Mouse (Mus musculus) cerebellum, postnatal 10 days (tissue): ENCODE data around the gene Fam129c.
A peak's percentile ranks its signal among the peaks of the same experiment; 100 is the strongest.

Experiments used
- DNase-seq, 2 experiments: peaks; one replicate each; pipeline ENCODE4 v3.0.0; 2021; ENCODE audit warnings: mixed read lengths in 2 of 2

Gene Fam129c

DNA sequence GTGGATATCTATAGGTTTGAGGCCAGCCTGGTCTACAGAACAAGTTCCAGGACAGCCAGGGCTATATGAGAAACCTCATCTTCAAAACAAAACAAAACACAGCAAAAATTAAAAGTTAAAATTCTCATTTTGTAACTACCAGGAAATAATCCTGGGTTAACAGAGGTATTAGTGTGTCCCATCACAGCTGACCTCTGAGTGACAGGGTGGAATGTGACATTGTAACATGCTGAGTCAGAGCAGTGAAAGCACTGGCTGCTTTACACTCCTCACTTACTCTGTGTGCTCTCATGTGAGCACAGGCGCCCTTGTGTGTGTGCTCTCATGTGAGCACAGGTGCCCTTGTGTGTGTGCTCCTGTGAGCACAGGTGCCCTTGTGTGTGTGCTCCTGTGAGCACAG lies 22.4 kb upstream of the Fam129c start:
- DNase-seq, result no peak

DNA sequence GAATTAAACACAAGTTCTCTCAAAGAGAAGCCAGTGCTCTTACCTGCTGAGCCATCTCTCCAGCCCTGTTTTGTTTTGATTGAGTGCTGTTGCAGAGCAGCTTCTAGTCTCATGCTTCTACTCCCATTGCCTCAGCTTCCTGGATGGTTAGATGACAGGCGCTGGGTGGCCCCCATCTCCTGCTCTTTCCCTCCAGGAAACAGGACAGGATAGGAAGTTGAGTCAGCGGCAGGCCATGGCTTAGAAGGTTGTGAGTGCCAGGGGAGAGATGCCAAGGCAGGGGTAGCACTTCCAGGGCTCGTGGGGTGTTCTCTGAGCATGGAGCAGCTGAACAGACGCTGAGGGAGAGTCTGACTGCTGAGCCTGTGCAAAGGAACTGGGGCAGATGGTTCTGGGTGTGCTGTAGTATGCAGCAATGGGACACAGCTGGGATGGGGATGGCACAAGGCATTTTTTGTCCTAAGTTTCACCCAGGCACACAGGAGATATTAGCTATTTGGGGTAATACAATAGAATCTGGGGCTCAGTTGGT lies 19.5 kb upstream of the Fam129c start:
- DNase-seq, result peak in 1 of 2 experiments; percentile 41

DNA sequence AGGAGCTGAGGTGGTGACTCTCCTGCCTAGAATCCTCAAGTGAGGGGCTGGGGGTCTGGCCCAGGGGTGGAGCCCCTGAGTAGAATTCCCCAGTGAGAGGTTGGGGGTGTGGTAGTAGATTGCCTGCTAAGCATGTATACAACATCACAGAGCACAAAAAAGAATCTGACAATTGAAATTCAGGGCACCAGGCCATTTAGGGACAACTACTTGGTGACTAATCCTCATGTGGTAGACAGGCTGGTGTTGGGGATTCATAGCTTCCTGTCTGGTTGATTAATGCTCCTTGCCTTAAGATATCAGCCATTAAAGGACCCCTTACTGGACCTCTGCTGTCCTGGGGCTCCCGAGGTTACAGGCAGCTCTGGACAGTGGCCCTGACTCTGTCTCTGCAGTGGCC lies 18.4 kb upstream of the Fam129c start:
- no peak for DNase-seq

DNA sequence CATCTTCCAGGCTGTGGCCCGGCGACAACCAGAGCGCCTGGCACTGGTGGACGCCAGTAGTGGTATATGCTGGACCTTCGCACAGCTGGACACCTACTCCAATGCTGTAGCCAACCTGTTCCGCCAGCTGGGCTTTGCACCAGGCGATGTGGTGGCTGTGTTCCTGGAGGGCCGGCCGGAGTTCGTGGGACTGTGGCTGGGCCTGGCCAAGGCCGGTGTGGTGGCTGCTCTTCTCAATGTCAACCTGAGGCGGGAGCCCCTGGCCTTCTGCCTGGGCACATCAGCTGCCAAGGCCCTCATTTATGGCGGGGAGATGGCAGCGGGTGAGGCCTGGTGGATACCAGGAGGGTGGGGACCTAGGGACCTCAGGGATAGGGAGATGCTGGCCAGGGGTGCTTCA lies 18.0 kb upstream of the Fam129c start:
- peak; percentile 61 to 66 for DNase-seq

DNA sequence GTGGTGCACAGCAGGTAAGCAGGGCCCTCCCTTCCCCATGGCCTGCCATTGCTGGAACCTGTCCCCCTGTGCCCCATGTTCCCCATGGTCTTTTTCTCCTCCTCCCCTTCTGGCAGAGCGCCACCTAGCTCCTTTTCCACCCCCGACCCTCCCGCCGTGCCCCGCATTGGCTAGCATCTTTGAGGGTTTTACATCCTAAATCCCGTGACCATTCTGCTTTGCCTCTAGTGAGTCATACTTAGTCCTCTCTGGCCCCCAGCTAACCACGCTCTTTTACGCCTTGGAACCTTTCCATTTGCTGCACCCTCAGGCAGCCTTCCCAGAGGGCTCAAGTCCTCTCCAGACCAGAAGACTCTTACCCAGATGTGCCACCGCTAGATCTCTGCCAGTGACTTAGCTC lies 17.2 kb upstream of the Fam129c start:
- DNase-seq, result peak in 1 of 2 experiments; percentile 57

DNA sequence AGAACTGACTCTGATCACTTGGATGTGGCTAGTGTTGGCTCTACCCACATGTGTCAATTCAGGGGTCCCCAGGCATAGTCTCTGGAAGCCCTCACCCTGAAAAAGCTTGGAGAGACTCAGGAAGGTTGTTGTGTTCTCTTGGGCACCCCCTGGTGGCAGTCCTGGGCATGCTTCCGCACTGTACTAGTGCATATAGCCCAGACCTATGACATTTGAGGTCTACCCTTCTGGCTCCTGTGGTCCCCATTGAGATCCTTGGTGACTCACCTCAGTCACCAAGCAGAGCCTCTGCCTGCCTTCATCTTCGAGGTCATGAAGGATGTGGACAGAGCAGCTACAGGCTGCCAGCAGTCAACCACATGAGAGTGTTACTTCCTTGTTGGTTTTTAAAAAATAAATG lies 10.6 kb upstream of the Fam129c start:
- peak; percentile 78 to 83 for DNase-seq

DNA sequence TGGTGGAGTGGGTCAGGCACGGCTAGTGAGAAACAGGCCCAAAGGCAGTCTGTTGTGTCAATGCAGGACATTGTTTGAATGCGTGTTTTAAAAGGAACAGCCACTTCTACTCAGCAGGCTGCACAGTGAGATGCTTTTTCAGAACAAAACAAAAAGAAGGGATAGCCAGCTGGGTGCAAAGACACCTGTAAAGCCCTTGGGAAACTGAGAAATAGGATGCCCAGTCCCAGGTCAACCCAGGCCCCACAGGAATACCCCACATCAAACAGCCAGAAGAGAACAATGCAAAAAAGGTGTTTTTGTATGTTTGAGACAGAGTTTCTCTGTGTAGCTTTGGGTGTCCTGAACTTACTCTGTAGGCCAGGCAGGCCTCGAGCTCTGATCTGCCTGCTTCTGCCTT lies 8.7 kb upstream of the Fam129c start:
- no peak for DNase-seq

DNA sequence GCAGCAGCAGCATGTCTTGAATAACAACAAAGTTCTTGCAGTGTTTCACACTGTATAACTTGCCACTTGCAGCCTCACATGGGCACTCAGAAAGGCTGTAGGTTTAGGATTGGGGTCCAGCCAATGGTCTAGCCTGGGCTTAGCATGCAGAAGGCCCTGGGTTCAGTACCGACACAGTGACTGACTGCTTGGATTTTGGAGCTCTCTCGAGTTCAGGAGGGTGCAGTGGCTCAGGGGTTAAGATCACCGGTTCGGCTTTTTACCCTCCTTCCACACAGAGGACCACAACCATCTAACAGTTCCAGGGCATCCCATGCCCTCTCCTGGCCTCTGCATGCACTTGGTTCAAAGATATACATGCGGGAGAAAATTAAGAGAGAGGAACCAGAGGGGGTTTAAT lies 6.4 kb upstream of the Fam129c start:
- peak in 1 of 2 experiments; percentile 25 for DNase-seq

DNA sequence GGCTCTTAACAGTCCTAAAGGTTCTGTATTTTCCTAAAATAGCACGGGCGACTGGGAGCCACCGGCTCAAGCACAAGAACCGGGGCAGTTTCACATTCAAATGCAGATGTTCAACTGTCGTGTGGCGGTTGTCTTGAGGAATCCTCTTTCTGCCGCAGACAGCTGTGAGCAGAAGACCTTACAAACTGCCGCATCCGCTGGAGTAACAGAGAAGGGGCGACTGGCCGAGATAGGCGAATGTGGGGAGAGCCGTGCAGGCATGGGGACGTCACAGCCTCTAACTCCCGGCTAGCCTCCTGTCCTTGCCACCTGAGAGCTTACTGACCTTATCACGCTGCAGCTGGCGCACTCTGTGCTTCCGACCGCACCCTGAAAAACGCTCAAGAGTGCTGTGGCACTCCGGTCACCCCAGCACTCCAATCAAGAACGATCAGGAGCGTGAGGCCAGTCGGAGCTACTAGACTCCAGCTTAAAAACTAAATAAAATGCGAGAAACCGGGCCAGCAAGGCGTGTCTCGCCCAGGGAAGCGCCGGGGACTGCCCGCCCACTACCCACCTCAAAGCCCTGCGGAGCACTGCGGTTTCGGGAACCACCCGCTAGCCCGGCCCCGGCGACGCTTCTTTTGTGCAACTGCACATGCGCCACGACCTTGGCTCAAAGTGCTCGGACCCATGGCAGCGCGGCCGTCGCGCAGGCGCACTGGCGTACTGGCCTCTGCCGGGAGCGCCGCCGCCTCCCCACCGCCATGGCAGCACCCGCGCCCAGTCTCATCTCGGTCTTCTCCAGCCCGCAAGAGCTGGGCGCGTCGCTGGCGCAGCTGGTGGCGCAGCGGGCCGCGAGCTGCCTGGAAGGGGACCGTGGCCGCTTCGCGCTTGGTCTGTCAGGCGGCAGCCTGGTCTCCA lies 5.7 kb upstream of the Fam129c start, which contains the start of gene Pgls:
Gene Pgls (plus strand): TSS at position 706 of the 903 bp plus-strand sequence.
- peak; percentile 97 to 98 for DNase-seq

DNA sequence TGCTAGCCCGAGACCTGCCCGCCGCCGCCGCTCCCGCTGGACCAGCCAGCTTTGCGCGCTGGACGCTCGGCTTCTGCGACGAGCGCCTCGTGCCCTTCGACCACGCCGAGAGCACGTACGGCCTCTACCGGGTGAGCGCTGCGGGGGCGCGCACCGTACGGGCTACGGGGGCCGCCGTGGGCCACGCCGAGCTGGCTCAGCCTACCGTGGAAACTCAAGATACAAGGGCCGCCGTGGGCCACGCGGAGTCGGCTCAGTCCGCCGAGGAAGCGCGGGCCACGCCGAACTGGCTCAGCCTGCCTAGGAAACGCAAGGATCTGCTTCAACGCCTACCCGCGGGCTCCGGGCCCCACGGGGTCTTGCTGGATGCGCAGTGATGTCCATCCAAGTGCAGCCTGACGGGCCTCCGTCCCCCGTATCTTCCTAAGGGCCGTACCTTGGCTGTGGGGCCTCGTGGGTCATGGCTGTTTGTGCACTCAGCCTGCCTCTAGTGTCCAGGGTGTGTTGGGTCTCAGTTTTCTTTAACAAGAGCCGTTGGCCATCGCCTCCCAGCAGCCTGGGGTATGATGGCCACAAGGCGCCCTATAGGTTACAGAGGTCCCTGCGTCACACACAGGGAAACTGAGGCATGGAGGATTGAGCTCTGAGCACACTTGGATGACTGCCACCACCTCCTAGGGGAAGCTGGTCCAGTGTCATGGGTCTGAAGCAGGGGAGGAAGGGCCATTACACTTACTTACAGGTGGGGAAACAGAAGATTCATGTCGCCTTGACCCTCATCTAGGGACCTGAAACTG lies 4.9 kb upstream of the Fam129c start:
- DNase-seq, result peak; percentile 84 to 86

DNA sequence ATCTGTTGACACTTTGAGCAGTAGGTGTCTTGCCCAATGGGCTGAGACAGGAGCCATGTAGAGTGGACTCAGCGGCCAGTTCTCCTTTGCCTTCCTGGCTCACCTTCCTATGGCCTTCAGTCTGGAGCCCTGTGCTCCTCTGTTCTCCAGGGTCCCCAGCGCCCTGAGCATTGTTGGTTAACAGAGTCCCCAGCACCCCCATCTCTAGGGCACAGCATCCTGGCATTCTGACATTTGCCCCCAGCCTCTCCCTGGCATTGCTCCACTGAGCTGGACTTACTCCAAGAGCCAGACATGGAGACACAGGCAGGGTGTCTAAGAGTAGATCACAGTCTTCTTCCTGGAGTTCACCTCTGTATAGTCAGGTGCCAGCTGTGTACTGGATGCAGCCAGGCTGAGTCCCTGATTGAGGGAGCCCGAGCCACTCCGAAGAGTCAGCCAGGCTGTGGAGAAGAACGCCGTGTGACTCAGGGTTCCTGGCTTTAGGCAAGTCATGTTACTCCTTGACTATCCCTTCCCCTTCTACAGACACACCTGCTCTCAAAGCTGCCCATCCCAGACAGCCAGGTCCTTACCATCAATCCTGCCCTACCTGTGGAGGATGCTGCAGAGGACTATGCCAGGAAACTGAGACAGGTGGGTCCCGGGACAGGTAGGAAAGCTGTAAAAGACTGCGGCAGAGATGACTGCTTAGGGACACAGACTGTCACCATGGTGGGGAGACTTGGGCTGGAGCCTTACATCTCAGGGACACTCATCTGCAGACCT lies 3.7 kb upstream of the Fam129c start:
- peak in 1 of 2 experiments; percentile 47 for DNase-seq

DNA sequence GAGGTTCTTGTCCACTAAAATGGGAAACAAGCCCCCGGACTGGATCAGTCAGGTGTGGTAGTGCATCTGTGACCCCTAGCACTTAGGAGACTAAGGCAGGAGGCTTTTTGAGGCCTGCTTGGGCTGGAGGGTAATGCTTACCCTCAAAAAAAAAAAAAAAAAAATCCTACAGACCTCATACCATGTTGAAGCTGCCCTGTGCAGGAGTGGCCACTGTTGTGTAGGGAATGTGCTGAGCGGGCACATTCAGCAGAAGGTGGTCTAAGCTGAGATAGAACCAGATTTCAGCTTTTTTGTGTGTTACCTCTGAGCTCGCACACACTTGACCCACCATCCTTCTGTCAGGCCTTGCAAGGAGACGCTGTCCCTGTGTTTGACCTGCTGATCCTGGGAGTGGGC lies 3.1 kb upstream of the Fam129c start:
- no peak for DNase-seq

DNA sequence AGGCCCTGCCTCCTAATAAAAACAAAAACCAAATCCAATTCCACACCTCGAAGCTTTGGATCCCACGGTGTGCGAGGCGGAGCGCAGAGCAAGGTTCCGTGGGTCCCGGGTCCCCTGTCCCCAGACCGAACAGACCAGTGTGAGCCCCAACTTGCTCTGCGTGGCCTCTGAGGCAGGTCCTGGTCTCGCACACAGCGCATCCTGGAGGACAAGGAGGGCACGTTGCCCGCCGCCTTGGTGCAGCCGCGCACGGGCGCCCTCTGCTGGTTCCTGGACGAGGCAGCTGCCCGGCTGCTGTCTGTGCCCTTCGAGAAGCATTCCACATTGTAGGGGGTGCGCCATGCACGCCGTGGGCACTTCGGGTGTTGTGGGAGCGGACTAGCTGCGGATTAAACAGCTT lies 1.6 kb upstream of the Fam129c start:
- DNase-seq, result peak; percentile 97 to 98

DNA sequence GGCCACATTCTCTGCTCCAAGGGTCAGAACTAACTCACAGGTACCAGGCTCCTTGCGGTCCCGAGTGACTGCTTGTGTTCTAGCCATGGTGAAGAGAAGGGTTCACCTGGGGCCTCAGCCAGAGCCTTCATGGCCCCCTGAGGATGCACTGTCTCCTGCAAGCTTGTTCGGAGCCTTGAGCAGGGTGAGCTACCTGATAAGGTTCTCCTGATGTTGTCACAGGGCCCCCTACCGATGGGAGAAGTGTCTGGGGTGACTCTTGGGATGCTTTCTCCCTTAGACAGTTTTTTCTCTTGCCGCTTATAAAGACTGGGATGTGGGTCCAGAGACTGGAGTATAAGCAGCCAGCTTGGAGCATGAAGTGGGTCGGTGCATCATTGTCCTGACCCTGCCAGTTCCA lies 1.1 kb upstream of the Fam129c start:
- peak in 1 of 2 experiments; percentile 19 for DNase-seq

DNA sequence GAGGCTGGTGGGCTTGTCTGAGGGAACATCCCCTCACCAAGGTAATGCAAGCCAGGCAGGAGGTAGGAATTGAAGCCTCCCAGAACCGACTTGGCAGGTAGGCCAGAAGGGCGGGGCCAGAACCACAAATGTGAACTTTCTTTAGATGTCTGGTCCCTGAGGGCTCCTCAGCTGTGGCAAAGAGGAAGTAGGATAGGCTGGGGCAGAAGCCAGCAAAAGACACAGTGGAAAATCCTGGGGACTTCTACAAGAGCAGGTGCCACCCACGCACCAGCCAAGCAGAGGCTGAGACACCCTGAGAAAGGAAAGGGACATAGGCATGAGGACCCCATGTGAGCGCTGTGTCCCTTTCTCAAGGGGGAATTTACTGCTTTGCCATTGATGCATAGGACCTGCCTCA lies 650 bp upstream of the Fam129c start:
- DNase-seq, result peak; percentile 29 to 31

DNA sequence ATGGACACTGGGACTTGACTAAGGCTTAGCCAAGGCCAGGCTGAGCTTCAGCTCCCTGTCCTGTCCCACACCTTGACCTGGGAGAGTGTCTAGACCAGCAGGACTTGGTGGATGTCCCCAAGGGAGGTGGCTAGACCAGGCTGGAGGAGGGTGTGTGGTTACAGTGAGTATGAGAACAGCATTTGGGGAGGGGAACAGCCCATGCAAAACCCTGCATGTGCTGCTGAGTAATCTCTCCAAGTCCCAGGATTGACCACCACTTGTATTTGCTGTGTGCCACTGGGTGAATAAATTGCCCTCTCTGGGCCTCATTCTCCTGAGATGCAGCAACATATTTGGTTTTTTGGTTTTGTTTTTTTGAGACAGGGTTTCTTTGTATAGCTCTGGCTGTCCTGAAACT lies 927 bp downstream of the Fam129c start:
- no peak for DNase-seq

DNA sequence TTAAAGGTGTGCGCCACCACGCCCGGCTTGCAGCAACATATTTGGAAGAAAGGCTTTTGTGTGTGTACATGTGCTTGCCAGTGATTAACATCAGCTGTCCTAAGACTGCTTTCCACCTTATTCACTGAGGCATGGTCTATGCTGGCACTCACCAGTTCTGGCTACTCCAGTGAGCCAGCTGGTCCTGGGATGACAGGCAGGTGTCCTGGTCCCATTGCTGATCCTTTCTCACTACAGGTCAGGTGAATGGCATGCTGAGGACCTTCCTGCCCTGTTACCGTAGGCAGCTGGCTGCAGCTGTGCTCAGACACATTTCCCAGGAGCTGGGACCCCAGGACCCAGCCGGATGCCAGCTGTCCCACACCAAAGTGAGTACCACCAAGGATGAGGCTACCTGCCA lies 1.4 kb downstream of the Fam129c start:
- peak; percentile 56 to 60 for DNase-seq

DNA sequence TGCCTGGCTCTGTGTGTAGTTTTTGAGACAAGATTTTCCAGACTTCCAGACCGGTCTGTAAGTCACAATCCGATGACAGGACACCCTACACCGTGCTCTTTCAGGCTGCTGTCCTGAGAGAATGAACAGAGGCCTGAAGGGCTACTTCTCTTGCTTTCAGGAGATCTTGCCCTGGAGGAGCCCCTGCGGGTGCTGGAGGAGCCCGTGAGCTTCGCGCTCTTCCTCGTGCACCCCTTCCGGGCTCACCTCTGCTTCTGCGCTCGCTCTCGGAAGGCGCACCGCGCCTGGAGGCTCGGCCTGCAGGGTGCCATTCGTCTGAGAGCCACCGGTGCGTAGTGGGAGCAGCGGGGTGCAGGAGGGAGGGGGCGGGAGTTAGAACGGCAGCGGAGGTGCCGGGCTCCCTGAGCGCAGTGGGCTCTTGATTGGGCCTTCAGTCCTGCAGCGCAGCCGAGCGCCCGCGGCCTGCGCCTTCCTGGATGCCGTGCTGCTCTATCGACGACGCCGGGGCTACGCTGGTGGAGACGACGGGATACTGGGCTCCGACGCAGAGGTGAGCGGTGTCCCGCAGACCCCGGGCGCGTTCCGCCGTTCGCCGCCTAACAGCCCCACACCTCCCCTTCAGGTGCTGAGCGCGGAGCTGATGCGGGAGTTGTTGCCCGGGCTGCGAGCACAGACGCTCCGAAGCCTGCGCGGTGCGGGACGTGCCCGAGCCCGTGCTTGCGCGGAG lies 4.7 kb downstream of the Fam129c start:
- no peak for DNase-seq

DNA sequence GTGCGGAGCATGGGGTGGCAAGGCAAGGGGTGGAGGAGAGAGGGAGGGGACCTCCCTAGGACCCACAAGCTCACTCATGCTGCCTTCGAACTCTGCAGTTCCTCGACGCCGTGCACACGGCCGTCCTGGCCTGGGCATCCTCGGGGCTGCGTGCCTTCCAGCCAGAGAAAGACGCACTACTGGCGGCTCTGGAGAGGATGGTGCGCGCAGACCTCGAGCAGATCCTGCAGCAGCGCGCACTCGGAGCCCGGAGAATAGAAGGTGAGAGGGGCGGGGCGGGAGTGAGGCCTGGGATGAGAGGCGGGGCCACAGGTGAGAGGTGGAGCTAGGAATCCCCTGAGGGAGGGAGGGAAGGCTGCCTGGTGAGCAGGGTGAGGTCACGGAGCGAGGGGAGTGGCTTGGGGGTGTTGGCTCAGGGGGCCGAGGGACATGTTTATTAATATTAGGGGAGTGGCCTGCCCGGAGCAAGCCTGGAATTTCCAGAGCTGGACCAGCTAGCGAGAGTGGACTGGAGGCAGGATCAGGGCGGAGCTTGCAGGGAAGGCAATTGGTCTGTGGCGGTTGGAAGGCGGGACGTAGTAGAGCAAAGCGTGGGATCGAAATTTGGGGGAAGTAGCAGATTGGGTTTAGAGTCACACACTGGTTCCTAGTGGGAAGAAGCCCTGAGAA lies 5.4 kb downstream of the Fam129c start:
- peak; percentile 59 to 61 for DNase-seq

DNA sequence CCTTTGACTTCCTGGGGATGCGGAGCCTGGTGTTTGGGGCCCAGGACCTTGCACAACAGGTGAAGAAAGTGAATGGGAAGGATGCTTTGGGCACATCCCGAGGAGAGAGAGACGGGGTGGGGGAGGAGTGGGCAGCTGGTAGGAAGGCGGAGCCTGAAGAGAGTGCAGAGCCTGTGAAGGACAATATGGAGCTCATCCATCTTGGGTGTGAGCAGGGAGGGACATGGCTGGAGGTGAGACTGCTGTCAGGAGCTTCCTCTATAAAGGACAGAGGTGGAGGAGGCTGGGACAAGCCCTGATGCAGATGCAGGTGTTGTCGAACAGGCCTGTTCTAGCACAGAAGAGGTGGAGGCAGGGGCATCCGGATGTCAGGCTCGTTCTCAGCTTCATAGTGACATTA lies 6.6 kb downstream of the Fam129c start:
- no peak for DNase-seq
